Mouse (Mus musculus) G1E (cell line): ENCODE results near the gene Pms1. TPM values are rescaled to one million over a fixed set of nuclear protein-coding genes. Genes with fewer than 3 reads are reported as not detected.
"Not testable (repeated sequence)": the region's sequence is repeated elsewhere in the genome, so short reads cannot be mapped to it uniquely, and the experiment has no call there.

Experiments used
- ATAC-seq: 2 replicates; pipeline ENCODE4 v1.8.0; 2016; ENCODE audit warnings: mild to moderate bottlenecking; ENCODE audit not compliant: insufficient number of reproducible peaks, poor library complexity, low FRiP score, severe bottlenecking; ENCODE audit errors: extremely low read depth
- DNase-seq: peaks from one replicate; pipeline ENCODE4 v3.0.0; 2012; ENCODE audit warnings: low spot score
- H3K27me3 ChIP-seq: 2 replicates; pipeline ENCODE4 v1.6.1; 2012; ENCODE audit warnings: mild to moderate bottlenecking, low read length, inconsistent platforms; ENCODE audit not compliant: insufficient read depth
- H3K36me3 ChIP-seq: replicated peaks from 2 replicates; pipeline ENCODE3; 2012; ENCODE audit warnings: mild to moderate bottlenecking, inconsistent platforms
- H3K4me1 ChIP-seq: 2 replicates; pipeline ENCODE4 v1.6.1; 2012; ENCODE audit warnings: low read depth, low read length, inconsistent platforms, mixed read lengths; ENCODE audit not compliant: insufficient read depth
- H3K4me3 ChIP-seq: 2 replicates; pipeline ENCODE4 v1.5.1; 2012; ENCODE audit warnings: low read depth, mild to moderate bottlenecking, inconsistent platforms, low read length, moderate library complexity, mixed read lengths
- H3K9me3 ChIP-seq: replicated peaks from 2 replicates; pipeline ENCODE4 v1.6.1; 2012; ENCODE audit warnings: inconsistent platforms
- CTCF ChIP-seq: IDR thresholded peaks from 2 replicates; pipeline ENCODE4 v1.5.1; 2012; ENCODE audit warnings: low read depth, low read length, inconsistent platforms, mixed read lengths
- GATA1 ChIP-seq: IDR thresholded peaks from 2 replicates; pipeline ENCODE4 v1.6.1; 2012; ENCODE audit warnings: borderline replicate concordance, low read length, inconsistent platforms, mixed read lengths
- GATA2 ChIP-seq: IDR thresholded peaks from 2 replicates; pipeline ENCODE4 v1.6.1; 2012; ENCODE audit warnings: low read depth, low read length, inconsistent platforms, borderline replicate concordance
- POLR2AphosphoS5 ChIP-seq: IDR thresholded peaks from 2 replicates; pipeline ENCODE4 v1.6.1; 2012; ENCODE audit warnings: low read depth, low read length, inconsistent platforms; ENCODE audit not compliant: insufficient replicate concordance
- TAL1 ChIP-seq: conservative IDR thresholded peaks from 2 replicates; pipeline ENCODE4 v1.6.1; 2012; ENCODE audit warnings: low read depth, low read length, inconsistent platforms, mixed read lengths
- polyA plus RNA-seq: library from polyadenylated mRNA; stranded (reverse); fragments of >175 nt; gene quantifications from 2 replicates; pipeline ENCODE4 v1.2.3, GENCODE M21; 2012
- total RNA-seq, 2 experiments: library from RNA; stranded (forward) in 1 of 2; stranded (reverse) in 1 of 2; fragments of 200-1000 nt in 1 of 2; fragments of >200 nt in 1 of 2; fragmentation: Nextera tagmentation in 1 of 2; gene quantifications; 2 replicates each; pipeline ENCODE4 v1.2.3; 2014 to 2017

The Pms1 gene
- total RNA-seq (2014; fragmentation: Nextera tagmentation) (49.3 and 51.5 TPM in 2 replicates), total RNA-seq (2017) (41.0 and 44.5 TPM in 2 replicates), polyA plus RNA-seq (2.1 and 2.9 TPM in 2 replicates)

DNA sequence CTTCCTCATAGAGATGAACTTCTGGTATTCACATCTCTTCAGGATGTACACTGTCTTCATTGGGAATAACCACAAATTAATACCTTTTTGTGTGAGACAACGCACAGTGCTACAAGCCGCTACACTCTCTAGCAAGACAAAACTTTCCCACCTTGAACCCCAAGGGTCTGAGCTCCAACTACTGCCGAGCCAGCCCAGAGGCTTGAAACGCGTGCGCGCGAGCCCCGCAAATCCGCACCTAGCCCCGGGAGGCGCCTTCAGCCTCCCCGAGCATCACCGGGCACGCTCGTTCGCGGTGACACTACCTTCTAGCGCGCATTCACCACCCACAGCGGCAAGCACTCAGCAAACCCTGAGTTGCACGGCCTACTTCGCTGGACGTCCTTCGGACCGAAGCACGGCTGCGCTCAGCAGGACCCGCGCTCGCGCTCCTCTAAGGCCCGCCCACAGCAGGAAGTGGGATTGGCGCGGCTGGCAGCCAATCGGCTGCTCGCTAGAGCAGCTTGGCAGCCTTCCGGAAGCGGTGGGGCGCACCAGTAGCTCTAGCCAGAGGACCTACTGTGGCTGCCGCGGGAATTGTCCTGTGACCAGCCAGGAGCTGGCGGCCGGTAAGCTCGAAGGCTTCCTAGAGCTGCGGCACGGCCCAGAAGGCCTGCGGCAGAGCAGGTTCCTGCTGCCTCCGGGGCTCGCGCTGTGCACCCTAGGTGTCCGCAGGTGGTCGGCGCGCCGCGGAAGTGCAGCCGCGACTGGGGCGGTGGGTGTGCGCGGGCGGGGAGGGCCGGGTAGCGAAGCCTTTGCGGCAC, at the start of gene Pms1, which contains the start of the genes Ormdl1 and Gm28778:
TSS of gene Pms1 (minus strand) at position 438 of the 803 bp plus-strand sequence.
TSS of gene Ormdl1 (plus strand) at position 515 of the 803 bp plus-strand sequence.
TSS of gene Gm28778 (plus strand) at position 531 of the 803 bp plus-strand sequence.
- peak; percentile 99 for ATAC-seq
- H3K9me3 ChIP-seq: no peaks in the 10 kb centered on the region
- peak within 1 kb of the TSS; percentile 87 for H3K4me3 ChIP-seq
- H3K36me3 ChIP-seq: peaks cover 55% of the 10 kb centered on the region
- H3K27me3 ChIP-seq: no peaks in the 10 kb centered on the region
- H3K4me1 ChIP-seq: peaks cover 37% of the 10 kb centered on the region
- DNase-seq: peak; percentile 100
- TF ChIP-seq TAL1 (no peak), GATA2 (no peak), CTCF (no peak), GATA1 (no peak), POLR2AphosphoS5 (no peak)

DNA sequence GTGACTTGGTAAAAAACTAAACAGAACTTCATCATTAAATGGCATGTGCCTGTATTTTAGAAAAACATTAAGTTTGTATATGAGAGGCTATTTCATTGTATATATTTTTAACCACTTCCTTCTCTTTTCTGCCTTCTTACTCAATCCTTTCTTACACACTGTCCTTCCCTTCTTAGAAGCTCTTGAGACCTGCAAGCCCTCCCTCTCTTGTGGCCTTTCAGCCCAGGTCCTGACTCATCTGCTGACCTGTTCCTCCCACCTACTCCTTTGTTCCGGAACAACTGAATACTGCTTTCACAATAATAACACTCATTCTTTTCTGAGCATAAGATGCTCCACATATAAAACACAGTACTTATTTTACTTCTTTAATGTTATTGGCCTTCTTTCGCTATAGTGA, 44.3 kb upstream of the Pms1 start:
- TF ChIP-seq TAL1: no peak
- TF ChIP-seq GATA1: no peak
- no peak for TF ChIP-seq GATA2
- no peak for TF ChIP-seq POLR2AphosphoS5
- no peak for TF ChIP-seq CTCF
- no peaks in the 10 kb centered on the region for H3K27me3 ChIP-seq
- H3K36me3 ChIP-seq: peaks cover 44% of the 10 kb centered on the region
- peaks cover 9% of the 10 kb centered on the region; the same call in 1 of the 2 replicates for H3K4me1 ChIP-seq
- DNase-seq (no peak), ATAC-seq (no peak)
- no peaks in the 10 kb centered on the region for H3K9me3 ChIP-seq
- no peak overlapping the region for H3K4me3 ChIP-seq

DNA sequence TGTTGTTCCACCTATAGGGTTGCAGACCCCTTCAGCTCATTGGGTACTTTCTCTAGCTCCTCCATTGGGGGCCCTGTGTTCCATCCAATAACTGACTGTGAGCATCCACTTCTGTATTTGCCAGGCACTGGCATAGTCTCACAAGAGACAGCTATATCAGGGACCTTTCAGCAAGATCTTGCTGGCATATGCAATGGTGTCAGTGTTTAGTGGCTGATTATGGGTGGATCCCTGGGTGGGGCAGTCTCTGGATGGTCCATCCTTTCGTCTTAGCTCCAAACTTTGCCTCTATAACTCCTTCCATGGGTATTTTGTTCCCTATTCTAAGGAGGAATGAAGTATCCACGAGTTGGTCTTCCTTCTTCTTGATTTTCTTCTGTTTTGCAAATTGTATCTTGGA, 40.6 kb upstream of the Pms1 start:
- not testable (repeated sequence) for H3K4me3 ChIP-seq, DNase-seq, H3K27me3 ChIP-seq, ATAC-seq
- H3K9me3 ChIP-seq: peaks cover 10% of the 10 kb centered on the region
- H3K4me1 ChIP-seq: peaks cover 14% of the 10 kb centered on the region; the same call in 1 of the 2 replicates
- H3K36me3 ChIP-seq: peaks cover 15% of the 10 kb centered on the region

DNA sequence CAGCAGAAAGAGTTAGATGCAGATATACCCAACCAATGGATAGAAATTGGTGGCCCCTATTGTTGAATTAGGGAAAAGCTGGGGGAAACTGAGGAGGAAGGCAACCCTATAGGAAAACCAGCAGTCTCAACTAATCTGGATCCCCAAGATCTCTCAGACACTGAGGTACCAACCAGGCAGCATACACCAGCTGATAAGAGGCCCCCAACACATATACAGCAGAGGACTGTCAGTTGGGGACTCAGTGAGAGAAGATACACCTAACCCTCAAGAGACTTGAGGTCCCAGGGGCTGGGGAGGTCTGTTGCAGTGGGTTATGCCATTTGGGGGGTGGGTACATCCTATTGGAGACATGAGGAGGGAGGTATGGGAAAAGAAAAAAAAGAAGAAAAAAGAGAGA, 38.6 kb upstream of the Pms1 start:
- DNase-seq (no peak), ATAC-seq (no peak)
- H3K27me3 ChIP-seq: no peaks in the 10 kb centered on the region

DNA sequence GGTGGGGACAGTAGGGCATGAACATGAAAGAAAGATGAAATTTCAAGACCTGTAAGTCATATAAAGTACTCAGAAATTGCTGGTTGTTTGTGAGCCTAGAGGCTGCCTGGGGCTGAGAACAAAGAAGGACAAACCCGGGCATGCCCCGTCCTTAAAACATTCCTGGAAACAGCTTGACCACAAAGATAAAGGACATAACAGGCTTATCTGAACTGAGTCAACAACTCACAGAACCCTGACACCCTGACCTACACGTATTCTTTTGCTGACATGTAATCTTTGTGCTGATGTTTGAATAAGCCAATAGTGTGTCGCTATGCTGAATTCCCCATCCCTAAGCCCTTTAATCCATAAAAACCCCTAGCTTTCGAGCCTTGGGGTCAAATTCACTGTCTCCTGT, 36.7 kb upstream of the Pms1 start:
- not testable (repeated sequence) for H3K27me3 ChIP-seq, DNase-seq, H3K4me3 ChIP-seq, H3K36me3 ChIP-seq, ATAC-seq
- peaks cover 10% of the 10 kb centered on the region for H3K9me3 ChIP-seq
- peaks cover 19% of the 10 kb centered on the region for H3K4me1 ChIP-seq

More for the DNA sequence above, 38.6 kb upstream of the Pms1 start:
- peaks cover 9% of the 10 kb centered on the region; the same call in 1 of the 2 replicates for H3K4me1 ChIP-seq
- TF ChIP-seq GATA2: no peak
- no peak for TF ChIP-seq TAL1
- TF ChIP-seq POLR2AphosphoS5: no peak
- no peak for TF ChIP-seq GATA1
- no peaks in the 10 kb centered on the region for H3K36me3 ChIP-seq
- no peak overlapping the region for H3K4me3 ChIP-seq
- peaks cover 10% of the 10 kb centered on the region for H3K9me3 ChIP-seq

DNA sequence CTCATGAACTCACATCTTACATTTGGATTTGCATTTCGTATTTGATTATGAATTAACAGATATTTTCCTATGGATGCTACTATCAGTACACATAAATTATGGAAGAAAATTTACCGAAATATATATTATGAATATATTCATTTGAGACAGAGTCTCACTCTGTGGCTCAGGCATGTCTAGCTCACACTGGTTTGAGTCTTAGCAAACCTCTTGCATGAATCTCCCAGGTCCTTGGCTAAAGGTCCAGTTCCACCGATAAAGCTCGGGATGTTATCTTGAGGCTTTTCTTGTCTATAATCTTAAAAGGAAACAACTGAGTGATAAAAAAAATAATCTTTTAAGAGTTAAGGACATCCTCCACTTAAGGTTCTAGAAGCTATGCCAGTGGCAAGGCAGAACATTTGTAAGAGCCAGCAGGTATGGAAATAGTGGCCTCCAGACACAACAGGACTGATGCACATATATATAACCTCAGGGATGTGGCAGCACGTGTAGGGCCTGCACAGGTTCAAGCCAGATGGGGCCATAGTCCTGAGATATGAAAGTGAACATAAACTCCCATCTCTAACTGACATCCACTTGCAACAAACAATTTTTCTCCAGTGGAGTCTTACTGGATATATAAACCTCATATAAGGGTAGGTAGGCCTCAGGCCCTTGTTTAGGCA, 28.1 kb upstream of the Pms1 start:
- DNase-seq: no peak
- no peak for TF ChIP-seq GATA2
- no peak for TF ChIP-seq TAL1
- TF ChIP-seq CTCF: no peak
- TF ChIP-seq POLR2AphosphoS5: no peak
- no peak for TF ChIP-seq GATA1
- H3K9me3 ChIP-seq: no peaks in the 10 kb centered on the region

More for the DNA sequence above, 28.1 kb upstream of the Pms1 start:
- H3K4me1 ChIP-seq: peaks cover 67% of the 10 kb centered on the region
- no peak overlapping the region for H3K4me3 ChIP-seq
- H3K36me3 ChIP-seq: peaks cover 14% of the 10 kb centered on the region
- no peak for ATAC-seq
- no peaks in the 10 kb centered on the region for H3K27me3 ChIP-seq
